Mouse (Mus musculus) hindbrain, embryonic 16.5 days (tissue): ENCODE measurements around the gene Gm9964. TPM values are rescaled to one million over a fixed set of nuclear protein-coding genes. Genes with fewer than 3 reads are reported as not detected.

ENCODE experiments used
- ATAC-seq: fragments of 200-750 bp; cut with Nextera tagmentation; 2 replicates; pipeline ENCODE4 v1.8.0; 2017; ENCODE audit warnings: moderate TSS enrichment, moderate library complexity
- H3K27ac ChIP-seq: fragments of 300-500 bp; sonication (generic); 2 replicates; pipeline ENCODE4 v1.5.1; 2014; ENCODE audit warnings: low read depth, mild to moderate bottlenecking, control low read depth, low read length, moderate library complexity
- H3K27me3 ChIP-seq: fragments of 300-500 bp; sonication (generic); replicated peaks from 2 replicates; pipeline ENCODE4 v1.6.1; 2014; ENCODE audit warnings: low read length; ENCODE audit not compliant: control insufficient read depth, insufficient read depth
- H3K36me3 ChIP-seq: fragments of 300-500 bp; sonication (generic); 2 replicates; pipeline ENCODE4 v1.6.1; 2014; ENCODE audit warnings: mild to moderate bottlenecking, low read length, moderate library complexity, mixed read lengths; ENCODE audit not compliant: control insufficient read depth, insufficient read depth
- H3K4me1 ChIP-seq: fragments of 300-500 bp; sonication (generic); 2 replicates; pipeline ENCODE4 v1.6.1; 2014; ENCODE audit warnings: low read depth, low read length; ENCODE audit not compliant: control insufficient read depth, insufficient read depth
- H3K4me2 ChIP-seq: fragments of 300-500 bp; sonication (generic); 2 replicates; pipeline ENCODE4 v1.6.1; 2014; ENCODE audit warnings: mild to moderate bottlenecking, low read length, control low read depth, moderate library complexity
- H3K4me3 ChIP-seq: fragments of 300-500 bp; sonication (generic); 2 replicates; pipeline ENCODE4 v1.5.1; 2014; ENCODE audit warnings: mild to moderate bottlenecking, low read length, control low read depth, moderate library complexity
- H3K9ac ChIP-seq: fragments of 300-500 bp; sonication (generic); 2 replicates; pipeline ENCODE4 v1.6.1; 2014; ENCODE audit warnings: low read depth, mild to moderate bottlenecking, control low read depth, low read length, moderate library complexity
- H3K9me3 ChIP-seq: fragments of 300-500 bp; sonication (generic); 2 replicates; pipeline ENCODE4 v1.6.1; 2014; ENCODE audit warnings: mild to moderate bottlenecking, low read length, moderate library complexity; ENCODE audit not compliant: control insufficient read depth
- WGBS: fragments of 180-500 bp; shearing (Covaris S2); extraction: QIAGEN DNeasy Blood & Tissue Kit; methylation state at CpG from one replicate; pipeline ENCODE4 v1.1.7; 2014; 5-methylcytosine and 5-hydroxymethylcytosine counted together
- polyA plus RNA-seq: library from polyadenylated mRNA; unstranded; fragments of >200 nt; fragmentation: Nextera tagmentation; extraction: Ambion mirVana; gene quantifications from 2 replicates; pipeline ENCODE4 v1.2.1, GENCODE M21; 2015

The Gm9964 gene
- polyA plus RNA-seq, 1 experiment from 2014 or later = not detected

DNA sequence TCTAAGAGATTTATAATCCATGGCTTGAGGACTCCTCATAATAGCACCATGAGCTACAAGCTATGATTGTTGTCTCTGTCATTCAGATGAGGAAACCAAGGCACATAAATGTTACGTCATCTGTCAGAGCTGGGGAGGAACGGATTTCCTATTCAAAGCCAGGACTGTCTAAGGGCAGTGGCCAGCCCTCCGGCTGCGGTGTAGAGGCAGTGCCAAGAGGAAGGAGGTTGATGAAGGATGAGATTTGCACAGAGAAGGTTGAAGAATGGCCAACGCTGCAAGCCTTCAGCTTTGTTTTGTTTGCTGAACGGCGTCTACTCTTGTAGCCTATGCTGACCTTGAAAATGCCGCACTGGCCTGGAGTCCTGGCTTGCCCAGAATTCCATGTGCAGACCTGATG is 29.0 kb upstream of the Gm9964 start:
- H3K9me3 ChIP-seq = no peaks in the 10 kb centered on the region
- no peaks in the 10 kb centered on the region for H3K36me3 ChIP-seq
- H3K4me1 ChIP-seq = no peaks in the 10 kb centered on the region
- H3K4me2 ChIP-seq = no peak overlapping the region
- no peak overlapping the region for H3K9ac ChIP-seq
- WGBS = 90% methylated on average over 8 of the region's 8 CpGs
- ATAC-seq = no peak
- H3K4me3 ChIP-seq = no peak overlapping the region
- no peaks in the 10 kb centered on the region for H3K27me3 ChIP-seq
- no peak overlapping the region for H3K27ac ChIP-seq

GRCm38 (mm10) chr11:79323985-79324685 is 27.4 kb upstream of the Gm9964 start:
- Histone ChIP-seq H3K9me3 (no peaks in the 10 kb centered on the region), H3K4me2 (no peak overlapping the region), H3K36me3 (no peaks in the 10 kb centered on the region), H3K4me1 (no peaks in the 10 kb centered on the region), H3K9ac (no peak overlapping the region), H3K4me3 (no peak overlapping the region), H3K27ac (no peak overlapping the region), H3K27me3 (no peaks in the 10 kb centered on the region)
- ATAC-seq = no peak
- WGBS = 70% methylated on average over 12 of the region's 12 CpGs

DNA sequence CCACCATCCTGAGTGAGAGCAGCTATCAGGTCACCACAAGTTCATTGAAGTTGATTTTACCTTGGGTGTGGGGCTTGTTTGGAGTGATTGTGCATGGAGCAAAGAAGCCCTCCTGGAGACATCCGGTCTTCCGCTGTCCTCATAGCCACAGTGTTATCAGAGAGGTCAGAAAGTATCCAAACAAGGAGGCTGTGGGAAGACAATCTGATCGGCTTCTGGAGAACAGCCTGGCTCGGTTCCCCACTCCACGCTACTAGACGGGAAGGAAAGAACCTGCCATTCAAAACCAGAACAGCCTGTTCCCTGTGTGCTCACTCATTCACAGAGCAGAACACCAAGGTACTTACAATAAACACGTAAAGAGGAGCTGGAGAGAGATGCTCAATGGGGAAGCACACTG is 23.1 kb upstream of the Gm9964 start:
- no peak overlapping the region for H3K4me2 ChIP-seq
- no peaks in the 10 kb centered on the region for H3K36me3 ChIP-seq
- ATAC-seq = no peak
- H3K27ac ChIP-seq = no peak overlapping the region
- H3K4me1 ChIP-seq = no peaks in the 10 kb centered on the region
- H3K9ac ChIP-seq = no peak overlapping the region
- H3K4me3 ChIP-seq = no peak overlapping the region
- no peaks in the 10 kb centered on the region for H3K27me3 ChIP-seq
- WGBS = 78% methylated on average over 7 of the region's 7 CpGs
- no peaks in the 10 kb centered on the region for H3K9me3 ChIP-seq

DNA sequence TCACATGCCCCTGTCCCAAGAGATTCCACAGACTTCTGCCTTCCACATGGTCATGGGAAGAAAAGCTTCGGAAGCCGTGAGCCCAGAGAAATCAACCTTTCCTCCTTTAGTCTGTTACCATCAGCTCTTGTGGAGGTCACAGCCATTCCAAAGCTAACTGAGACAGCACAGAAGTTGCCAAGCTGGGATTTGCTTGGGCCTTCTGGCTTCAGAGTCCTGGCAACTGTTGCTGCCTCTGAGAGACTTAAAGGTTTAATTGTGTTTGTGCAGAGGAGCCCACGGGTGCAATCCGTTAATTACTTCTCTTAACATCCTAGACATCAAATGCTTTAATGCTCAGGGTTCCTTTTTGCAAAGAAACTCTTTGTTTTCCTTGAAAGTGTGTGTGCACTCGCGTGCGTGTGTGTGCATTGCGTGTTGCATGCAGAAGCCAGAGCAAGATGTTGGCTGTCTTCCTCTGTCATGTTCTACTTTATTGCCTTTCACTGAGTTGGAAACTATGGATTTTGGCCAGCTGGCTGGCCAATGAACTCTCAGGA is 20.2 kb upstream of the Gm9964 start:
- Histone ChIP-seq H3K9ac (no peak overlapping the region), H3K4me3 (no peak overlapping the region), H3K36me3 (no peaks in the 10 kb centered on the region), H3K4me1 (no peaks in the 10 kb centered on the region), H3K9me3 (no peaks in the 10 kb centered on the region), H3K27ac (no peak overlapping the region), H3K4me2 (no peak overlapping the region), H3K27me3 (no peaks in the 10 kb centered on the region)
- WGBS = 60% methylated on average over 8 of the region's 8 CpGs
- peak; percentile 34; the same call in 1 of the 2 replicates for ATAC-seq

DNA sequence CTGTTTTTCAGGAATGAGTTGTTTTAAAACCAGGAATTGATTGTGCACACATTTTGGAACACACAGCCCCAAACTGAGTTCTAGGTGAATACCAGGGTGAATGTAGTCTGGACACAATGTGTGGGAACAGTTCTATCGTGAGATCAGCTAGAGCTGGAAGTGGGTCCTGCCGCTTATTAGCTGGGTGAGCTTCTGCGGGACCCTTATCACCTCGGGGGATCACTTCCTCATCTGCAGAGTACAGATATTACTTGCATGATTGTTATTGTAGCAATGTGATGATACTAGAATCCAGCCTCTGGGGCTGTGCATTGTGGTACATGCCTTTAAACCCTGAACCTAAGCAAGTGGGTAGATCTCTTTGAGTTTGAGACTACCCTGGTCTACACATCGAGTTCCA is 13.8 kb upstream of the Gm9964 start:
- WGBS = 85% methylated on average over 5 of the region's 5 CpGs
- no peaks in the 10 kb centered on the region for H3K36me3 ChIP-seq
- H3K9me3 ChIP-seq = no peaks in the 10 kb centered on the region
- no peak overlapping the region for H3K4me2 ChIP-seq
- ATAC-seq = no peak
- H3K9ac ChIP-seq = no peak overlapping the region
- H3K27ac ChIP-seq = no peak overlapping the region
- no peaks in the 10 kb centered on the region for H3K27me3 ChIP-seq
- H3K4me1 ChIP-seq = no peaks in the 10 kb centered on the region; the same call in 1 of the 2 replicates
- H3K4me3 ChIP-seq = no peak overlapping the region

DNA sequence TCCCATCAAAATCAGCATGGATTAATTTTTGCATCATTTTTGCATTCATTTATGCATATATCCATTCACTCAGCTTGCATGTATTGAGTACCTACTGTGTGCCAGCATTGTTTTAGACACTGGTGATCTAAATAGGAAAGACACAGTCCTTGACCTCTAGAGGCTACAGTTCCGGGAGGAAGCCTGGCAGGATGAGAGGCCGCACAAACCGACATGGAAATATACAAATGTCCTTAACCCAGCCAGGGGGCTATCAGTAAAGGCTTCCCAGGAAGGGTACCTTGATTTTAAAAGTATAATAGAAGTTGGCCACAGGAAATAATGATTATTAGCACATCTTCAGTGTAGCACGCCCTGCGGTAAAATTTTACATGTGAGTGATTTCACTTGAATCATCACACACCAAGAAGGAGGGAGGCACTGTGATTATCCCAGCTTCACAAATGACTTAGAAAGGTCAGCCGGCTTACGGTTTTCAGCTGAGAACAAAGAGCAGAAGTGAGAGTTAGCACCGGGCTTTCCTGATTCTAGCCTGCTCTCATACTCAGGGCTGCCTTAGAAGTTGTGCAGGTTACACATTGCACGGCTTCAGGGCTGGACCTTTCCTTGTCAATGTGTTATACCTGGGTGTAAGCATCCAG is 11.0 kb upstream of the Gm9964 start:
- Histone ChIP-seq H3K36me3 (no peaks in the 10 kb centered on the region), H3K9ac (no peak overlapping the region), H3K4me3 (no peak overlapping the region), H3K27me3 (no peaks in the 10 kb centered on the region), H3K27ac (peak overlapping the region; percentile 49; the same call in 1 of the 2 replicates), H3K4me2 (no peak overlapping the region), H3K4me1 (no peaks in the 10 kb centered on the region; the same call in 1 of the 2 replicates), H3K9me3 (no peaks in the 10 kb centered on the region)
- WGBS = 41% methylated on average over 9 of the region's 9 CpGs
- no peak for ATAC-seq

- peak overlapping the region; percentile 49; the same call in 1 of the 2 replicates for H3K27ac ChIP-seq
- 9% methylated on average over 10 of the region's 10 CpGs for WGBS
- H3K4me3 ChIP-seq = no peak overlapping the region
- no peaks in the 10 kb centered on the region for H3K9me3 ChIP-seq
- H3K27me3 ChIP-seq = no peaks in the 10 kb centered on the region
- H3K4me2 ChIP-seq = 0 out of 2 replicates have a peak overlapping the region, but pooled peaks have one; percentile 5
- no peaks in the 10 kb centered on the region; the same call in 1 of the 2 replicates for H3K4me1 ChIP-seq
- ATAC-seq = no peak
- no peak overlapping the region for H3K9ac ChIP-seq
- no peaks in the 10 kb centered on the region for H3K36me3 ChIP-seq
These were observed 10.3 kb upstream of the Gm9964 start for GRCm38 (mm10) chr11:79306996-79307395.

DNA sequence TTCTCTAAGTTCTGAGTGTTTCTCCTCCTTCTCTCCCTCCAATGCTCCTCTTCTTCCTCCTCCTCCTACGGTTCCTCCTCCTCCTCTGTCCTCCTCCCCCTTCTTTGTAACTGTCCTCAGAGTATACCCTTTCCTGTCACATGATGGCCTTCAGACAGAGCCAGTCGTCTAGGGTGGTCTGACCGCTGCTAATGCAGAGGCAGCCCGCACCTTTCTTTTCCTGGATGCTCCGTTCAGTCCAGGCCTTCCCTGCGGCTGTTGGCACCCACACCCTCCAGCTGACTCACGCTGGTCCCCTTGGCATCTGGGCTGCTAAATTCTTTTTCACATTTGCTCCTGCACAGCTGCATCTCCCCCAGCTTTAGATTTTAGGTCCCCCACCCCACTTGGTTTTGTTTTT is 9.8 kb upstream of the Gm9964 start:
- Histone ChIP-seq H3K4me1 (no peaks in the 10 kb centered on the region; the same call in 1 of the 2 replicates), H3K4me2 (no peak overlapping the region), H3K9me3 (no peaks in the 10 kb centered on the region), H3K27me3 (no peaks in the 10 kb centered on the region), H3K36me3 (no peaks in the 10 kb centered on the region), H3K4me3 (no peak overlapping the region), H3K9ac (no peak overlapping the region), H3K27ac (peak overlapping the region; percentile 49; the same call in 1 of the 2 replicates)
- 27% methylated on average over 7 of the region's 7 CpGs for WGBS
- ATAC-seq = no peak

DNA sequence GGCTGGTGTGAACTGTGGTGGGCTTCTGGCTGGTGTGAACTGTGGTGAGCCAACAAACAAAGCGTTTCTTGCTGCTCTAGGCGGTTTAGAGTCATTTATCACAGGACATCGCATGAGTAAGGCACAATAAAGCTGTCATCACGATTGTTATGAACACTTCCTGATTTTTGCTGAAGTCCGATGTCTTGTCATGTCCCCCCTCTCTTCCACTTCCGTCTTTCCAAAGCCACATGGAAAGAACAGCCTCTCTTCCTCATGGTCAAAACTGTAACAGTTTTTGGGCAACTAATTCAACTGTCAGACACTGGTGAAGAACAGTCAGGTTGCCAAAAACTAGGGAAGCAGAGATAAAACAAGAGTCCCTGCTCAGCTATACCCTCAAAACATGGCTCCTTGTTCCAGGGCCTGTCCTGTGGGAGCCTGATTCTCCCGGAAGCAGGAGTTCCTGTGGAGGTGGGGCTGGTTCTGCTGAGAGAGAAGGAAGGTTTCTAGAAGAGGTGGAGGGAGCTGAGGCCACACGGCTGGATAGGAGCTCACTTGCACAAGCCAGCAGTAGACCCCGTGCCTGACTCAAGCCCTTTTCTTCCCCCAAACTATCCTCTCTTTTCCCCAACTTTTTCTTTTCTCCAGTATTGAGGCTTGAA is 9.1 kb upstream of the Gm9964 start:
- 74% methylated on average over 9 of the region's 9 CpGs for WGBS
- H3K9ac ChIP-seq = no peak overlapping the region
- no peaks in the 10 kb centered on the region for H3K27me3 ChIP-seq
- H3K4me2 ChIP-seq = no peak overlapping the region
- H3K4me3 ChIP-seq = no peak overlapping the region
- H3K36me3 ChIP-seq = no peaks in the 10 kb centered on the region
- no peaks in the 10 kb centered on the region for H3K9me3 ChIP-seq
- H3K4me1 ChIP-seq = no peaks in the 10 kb centered on the region; the same call in 1 of the 2 replicates
- ATAC-seq = no peak
- peak overlapping the region; percentile 49; the same call in 1 of the 2 replicates for H3K27ac ChIP-seq
